7 mouse cellular contexts compared by ENCODE assay signal in genomic region chr6:8274387-8275054, GRCm38 (mm10). TPM values are rescaled to one million over a fixed set of nuclear protein-coding genes. Genes with fewer than 3 reads are reported as not detected.
DNase-seq lines count a peak whose midpoint lies in the region; ATAC-seq and TF ChIP-seq lines count a peak whose summit lies in the region.

No protein-coding gene starts in this region.

- peaks cover 4% of the 10 kb centered on the region for H3K79me3 ChIP-seq in C2C12 (ENCODE audit: low read depth)

- H3K27me3 ChIP-seq in C2C12 (ENCODE audit: control insufficient read depth, insufficient read depth, insufficient read length), result no peaks in the 10 kb centered on the region
- H3K27me3 ChIP-seq in E14TG2a.4 (ENCODE audit: insufficient read depth, low read length), result no peaks in the 10 kb centered on the region
- no peaks in the 10 kb centered on the region for H3K27me3 ChIP-seq in forebrain, embryonic 14.5 days (replicated peaks; ENCODE audit: control insufficient read depth, insufficient read depth, low read length)
- no peaks in the 10 kb centered on the region for H3K27me3 ChIP-seq in kidney, embryonic 16.5 days (ENCODE audit: insufficient read depth, low read length)

- peak; percentile 60 for DNase-seq in forebrain, embryonic 14.5 days (ENCODE audit: low spot score)
- DNase-seq in lung, postnatal 25 days (ENCODE audit: low spot score), result peak; percentile 67
- DNase-seq in retina, postnatal 1 day, result peak; percentile 72

- 34% methylated on average over 6 of the region's 6 CpGs for WGBS in forebrain, embryonic 14.5 days
- WGBS in kidney, embryonic 16.5 days, result 33% methylated on average over 6 of the region's 6 CpGs

- H3K9ac ChIP-seq in forebrain, embryonic 14.5 days (ENCODE audit: low read length), result no peak overlapping the region
- H3K9ac ChIP-seq in kidney, embryonic 16.5 days (replicated peaks; ENCODE audit: low read length), result no peak overlapping the region

- peaks cover 9% of the 10 kb centered on the region for H3K36me3 ChIP-seq in C2C12 (ENCODE audit: control insufficient read depth, insufficient read depth)
- no peaks in the 10 kb centered on the region for H3K36me3 ChIP-seq in E14TG2a.4 (ENCODE audit: insufficient read depth, low read length)
- H3K36me3 ChIP-seq in forebrain, embryonic 14.5 days (ENCODE audit: control insufficient read depth, insufficient read depth, low read length), result 0 out of 2 replicates have a peak, but pooled peaks cover 7% of the 10 kb centered on the region
- 0 out of 2 replicates have a peak, but pooled peaks cover 4% of the 10 kb centered on the region for H3K36me3 ChIP-seq in kidney, embryonic 16.5 days (ENCODE audit: insufficient read depth, low read length)

- peak; percentile 12 for TF ChIP-seq CTCF in C2C12 (IDR thresholded peaks at IDR 0.05; ENCODE audit: control insufficient read depth, insufficient read depth, insufficient read length)
- peak; percentile 49 for TF ChIP-seq CTCF in E14TG2a.4 (conservative IDR thresholded peaks at IDR 0.05; ENCODE audit: low read length)

- H3K4me3 ChIP-seq in C2C12 (ENCODE audit: insufficient read depth, poor library complexity, severe bottlenecking) (no peak overlapping the region), E14TG2a.4 (replicated peaks; ENCODE audit: low read length) (no peak overlapping the region)
- H3K4me3 ChIP-seq in forebrain, embryonic 14.5 days (ENCODE audit: low read depth, low read length), result no peak overlapping the region
- H3K4me3 ChIP-seq in kidney, embryonic 16.5 days (ENCODE audit: low read length), result no peak overlapping the region

- no peaks in the 10 kb centered on the region for H3K9me3 ChIP-seq in E14TG2a.4 (ENCODE audit: low read length)
- H3K9me3 ChIP-seq in forebrain, embryonic 14.5 days (replicated peaks; ENCODE audit: control insufficient read depth, low read length), result no peaks in the 10 kb centered on the region
- no peaks in the 10 kb centered on the region; the same call in 1 of the 2 replicates for H3K9me3 ChIP-seq in kidney, embryonic 16.5 days (ENCODE audit: low read length)

- H3K79me2 ChIP-seq in C2C12 (ENCODE audit: control insufficient read depth, insufficient read depth), result no peaks in the 10 kb centered on the region

- no peaks in the 10 kb centered on the region for H3K4me1 ChIP-seq in E14TG2a.4 (replicated peaks; ENCODE audit: low read depth, low read length)
- no peaks in the 10 kb centered on the region for H3K4me1 ChIP-seq in forebrain, embryonic 14.5 days (ENCODE audit: control insufficient read depth, insufficient read depth, low read length)
- no peaks in the 10 kb centered on the region for H3K4me1 ChIP-seq in kidney, embryonic 16.5 days (ENCODE audit: insufficient read depth, low read length)

- H3ac ChIP-seq in C2C12 (ENCODE audit: control insufficient read depth, insufficient read length, low read depth), result no peak overlapping the region

- H3K27ac ChIP-seq in forebrain, embryonic 14.5 days (ENCODE audit: low read depth, low read length), result no peak overlapping the region
- H3K27ac ChIP-seq in kidney, embryonic 16.5 days (ENCODE audit: low read length), result no peak overlapping the region

- ATAC-seq in cerebellum, adult (ENCODE audit: insufficient number of reproducible peaks, low FRiP score, low TSS enrichment), result peak; percentile 69
- ATAC-seq in forebrain, embryonic 14.5 days, result peak; percentile 59
- 0 out of 2 replicates have a peak, but pooled peaks have one; percentile 12 for ATAC-seq in kidney, embryonic 16.5 days (ENCODE audit: low FRiP score, low TSS enrichment)

- H3K4me2 ChIP-seq in forebrain, embryonic 14.5 days (ENCODE audit: low read length), result no peak overlapping the region
- H3K4me2 ChIP-seq in kidney, embryonic 16.5 days (replicated peaks; ENCODE audit: low read depth, low read length), result no peak overlapping the region

TF ChIP-seq in C2C12, 6 proteins besides CTCF, POLR2A, EP300 and RAD21:
- TF ChIP-seq CEBPB (IDR thresholded peaks at IDR 0.05; ENCODE audit: low read depth) (no peak), MYOG (IDR thresholded peaks at IDR 0.05; ENCODE audit: control insufficient read depth, extremely low read depth, insufficient read length) (no peak), USF1 (IDR thresholded peaks at IDR 0.05; ENCODE audit: low read depth) (no peak), MYOD1 (IDR thresholded peaks at IDR 0.05; ENCODE audit: control insufficient read depth, insufficient read length, low read depth) (no peak), MAX (IDR thresholded peaks at IDR 0.05) (no peak), FOSL1 (IDR thresholded peaks at IDR 0.05; ENCODE audit: insufficient read depth, low read length, poor library complexity, severe bottlenecking) (no peak)

RNA-seq across cellular contexts. Expression of gene Gm45062, which starts 15.3 kb away (rescaled TPM):
- 0.33 TPM for polyA plus RNA-seq in C2C12 (2012; fragmentation: generic; extraction: Trizol)
- 14.1 and 14.3 TPM in 2 replicates for polyA plus RNA-seq in forebrain, embryonic 14.5 days (2014; fragmentation: Nextera tagmentation; extraction: Ambion mirVana)
- 13.3 and 14.7 TPM in 2 replicates for polyA plus RNA-seq in kidney, embryonic 16.5 days (2015; fragmentation: Nextera tagmentation; extraction: Ambion mirVana)

RNA-seq across cellular contexts. Expression of gene Umad1, which starts 15.4 kb away (rescaled TPM):
- polyA plus RNA-seq in C2C12 (2012; fragmentation: generic; extraction: Trizol), result 4.5 TPM
- 40.6 and 43.6 TPM in 2 replicates for polyA plus RNA-seq in forebrain, embryonic 14.5 days (2014; fragmentation: Nextera tagmentation; extraction: Ambion mirVana)
- 25.5 and 27.4 TPM in 2 replicates for polyA plus RNA-seq in kidney, embryonic 16.5 days (2015; fragmentation: Nextera tagmentation; extraction: Ambion mirVana)

RNA-seq across cellular contexts. Expression of gene Rpa3, which starts 15.5 kb away (rescaled TPM):
- polyA plus RNA-seq in C2C12 (2012; fragmentation: generic; extraction: Trizol), result 73.6 TPM
- 118 and 131 TPM in 2 replicates for polyA plus RNA-seq in forebrain, embryonic 14.5 days (2014; fragmentation: Nextera tagmentation; extraction: Ambion mirVana)
- 135 and 149 TPM in 2 replicates for polyA plus RNA-seq in kidney, embryonic 16.5 days (2015; fragmentation: Nextera tagmentation; extraction: Ambion mirVana)

Comparison
In these comparisons a context has a peak if more than half of its experiments do, and no peak if none do; other contexts are left out.
1. ATAC-seq: peak in every context shown above with its lines; median percentile 69 in cerebellum, adult; 59 in forebrain, embryonic 14.5 days; 12 in kidney, embryonic 16.5 days.
2. RNA of gene Gm45062, which starts 15.3 kb away (polyA plus RNA-seq): 13.3 to 14.7 TPM in kidney, embryonic 16.5 days and 14.1 to 14.3 TPM in forebrain, embryonic 14.5 days; 0.33 TPM in C2C12 (single experiment); every median in the first group is over 10 times any median in the second.
3. Peak in every context shown above with its lines, with median percentiles within 50 percentile points of each other: DNase-seq.